Mouse (Mus musculus): ENCODE measurements around the gene Npb.

Npb gene

GRCm38 (mm10) chr11:120631726-120632448, 23.6 kb downstream of the Npb start:
- DNase-seq (ENCODE audit: low spot score in 2 of 2) = no peak

DNA sequence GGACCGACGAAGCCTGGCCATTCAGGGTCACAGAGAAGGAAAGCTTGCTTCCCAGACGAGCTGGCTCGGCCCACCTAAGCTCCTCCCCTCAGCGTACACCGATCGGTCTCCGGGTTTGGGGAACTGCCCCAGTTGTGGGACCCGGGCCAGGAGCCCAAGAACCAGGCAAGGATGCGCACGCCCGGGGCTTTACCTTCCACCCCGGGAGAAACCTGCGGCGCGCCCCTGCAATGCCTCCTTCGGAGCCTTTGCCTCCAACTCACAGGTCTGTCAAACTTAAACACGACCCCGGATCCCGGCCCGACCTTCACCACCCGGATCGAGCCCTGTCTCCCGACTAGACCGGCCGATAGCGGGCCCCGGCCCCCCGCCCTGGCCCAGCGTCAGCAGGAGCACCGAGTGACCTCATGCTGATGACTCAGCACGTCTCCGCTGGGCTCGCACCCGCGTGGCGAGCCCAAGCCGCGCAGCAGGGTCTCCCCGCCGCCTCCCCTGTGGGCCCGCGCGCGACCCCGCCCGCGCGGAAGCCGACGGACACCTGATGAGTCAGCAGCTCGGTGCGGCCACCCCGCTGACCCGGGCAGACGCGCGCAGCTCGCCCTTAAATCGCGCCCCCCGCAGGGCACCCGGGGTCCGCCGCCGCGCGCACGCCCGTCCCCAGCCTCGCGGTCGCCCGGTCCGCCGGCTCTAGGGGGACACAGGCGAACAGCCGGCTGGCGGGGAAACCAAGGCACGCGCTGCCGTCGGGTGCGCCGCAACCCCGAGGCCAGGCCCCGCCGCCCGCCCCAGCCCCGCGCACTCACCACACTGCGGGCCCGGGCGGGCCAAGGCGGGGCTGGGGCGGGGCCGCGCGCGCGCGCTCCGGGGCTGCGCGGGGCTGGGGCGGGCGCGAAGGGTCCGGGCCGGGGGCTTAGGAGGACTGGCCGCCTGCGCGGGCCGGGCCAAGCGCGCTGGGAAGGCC, 24.6 kb downstream of the Npb start:
- peak; percentile 66 to 67 for DNase-seq (ENCODE audit: low spot score in 2 of 2)

DNA sequence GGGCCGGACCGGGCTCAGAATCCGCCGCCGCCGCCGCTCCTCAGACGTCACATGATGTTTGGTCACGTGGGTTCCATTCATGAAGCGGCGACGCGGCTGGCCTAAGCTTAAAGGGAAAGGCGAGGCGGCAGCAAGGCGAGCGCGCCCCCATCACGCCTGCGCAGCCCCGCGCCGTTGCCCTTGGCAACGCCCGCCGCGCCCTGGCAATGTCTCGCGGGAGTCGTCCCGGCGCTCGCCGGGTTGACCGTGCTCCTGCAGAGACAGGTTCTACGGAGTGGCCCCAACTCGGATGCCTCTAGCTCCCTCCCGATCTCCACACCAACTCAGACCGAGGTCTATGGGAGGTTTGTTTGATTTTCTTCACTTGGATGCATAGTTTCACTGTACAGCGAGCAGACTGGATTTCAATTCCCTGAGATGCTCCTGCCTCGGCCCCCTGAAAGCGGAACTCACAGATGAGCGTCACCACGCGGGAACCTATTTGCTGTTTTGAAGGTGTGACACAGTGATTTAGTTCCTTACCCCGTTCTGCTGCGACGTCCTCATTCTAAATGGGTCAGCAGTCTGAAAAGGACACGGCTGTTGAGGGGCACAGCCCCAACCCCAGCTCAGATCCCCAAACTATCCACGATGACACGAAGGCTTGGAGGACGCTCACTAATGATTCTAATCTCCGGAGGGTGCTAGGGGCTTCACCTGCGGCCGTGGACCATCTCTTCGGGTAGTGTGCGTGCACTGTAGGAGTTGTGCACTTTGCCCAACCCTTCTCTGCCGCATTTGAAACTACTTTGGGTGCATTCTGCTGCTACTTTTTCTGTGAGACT, 25.5 kb downstream of the Npb start, which contains the start of gene Mafg:
Mafg (minus strand) TSS at position 81 of the 824 bp plus-strand sequence.
- DNase-seq (ENCODE audit: low spot score in 2 of 2) = peak; percentile 85 to 88

DNA sequence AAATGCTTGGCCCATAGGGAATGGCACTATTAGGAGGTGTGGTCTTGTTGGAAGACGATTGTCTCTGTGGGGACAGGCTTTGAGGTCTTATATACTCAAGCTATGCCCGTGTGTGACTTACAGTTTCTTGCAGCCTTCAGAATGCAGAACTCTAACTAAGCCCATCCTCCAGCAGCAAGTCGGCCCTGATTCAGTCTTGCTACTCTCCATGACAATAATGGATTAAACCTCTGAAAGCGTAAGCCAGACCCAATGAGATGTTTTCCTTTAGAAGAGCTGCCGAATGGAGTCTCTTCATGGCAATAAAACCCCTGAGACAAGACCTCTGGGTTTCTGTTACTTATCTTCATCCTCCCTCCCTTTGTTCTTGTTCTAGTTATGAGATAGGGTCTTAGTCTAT, 26.5 kb downstream of the Npb start:
- no peak for DNase-seq (ENCODE audit: low spot score in 2 of 2)

DNA sequence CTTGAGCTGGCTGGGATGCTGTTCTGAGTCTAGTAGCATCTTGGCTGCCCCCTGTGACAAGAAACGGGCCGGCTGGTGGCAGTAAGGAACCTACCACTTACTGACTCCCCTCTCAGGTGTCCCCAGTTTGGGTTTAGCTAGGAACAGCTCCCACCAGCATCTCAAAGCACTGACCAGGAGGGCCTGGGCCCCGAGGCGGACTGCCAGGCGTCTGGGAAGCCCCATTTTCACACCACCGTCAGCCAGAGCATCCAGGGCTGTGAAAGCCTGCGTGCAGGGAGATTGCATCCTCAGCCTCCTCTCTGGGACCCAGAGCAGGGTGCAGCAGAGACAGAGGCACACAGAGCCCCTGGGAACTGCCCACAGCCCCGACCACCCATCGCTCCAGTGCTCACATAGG, 33.0 kb downstream of the Npb start:
- DNase-seq (ENCODE audit: low spot score in 2 of 2) = no peak

DNA sequence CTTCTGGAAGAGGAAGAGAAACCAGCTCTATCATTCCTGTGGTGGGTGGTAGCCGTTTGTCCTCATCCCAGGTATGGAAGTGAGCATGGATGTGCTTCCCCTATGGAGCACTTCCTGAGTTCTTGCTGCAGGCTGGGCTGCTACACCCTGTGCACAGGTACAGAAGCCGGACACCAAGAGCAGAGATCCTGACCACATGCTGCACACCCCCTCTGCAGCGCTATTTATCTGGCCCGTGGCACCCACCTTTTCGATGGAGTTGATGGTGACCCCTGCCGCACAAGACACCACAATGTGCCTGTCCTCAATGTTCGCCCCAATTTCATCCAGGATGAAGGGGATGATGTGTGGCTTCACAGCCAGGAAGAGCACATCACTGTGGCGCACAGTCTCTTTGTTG, 33.6 kb downstream of the Npb start:
- no peak for DNase-seq (ENCODE audit: low spot score in 2 of 2)

DNA sequence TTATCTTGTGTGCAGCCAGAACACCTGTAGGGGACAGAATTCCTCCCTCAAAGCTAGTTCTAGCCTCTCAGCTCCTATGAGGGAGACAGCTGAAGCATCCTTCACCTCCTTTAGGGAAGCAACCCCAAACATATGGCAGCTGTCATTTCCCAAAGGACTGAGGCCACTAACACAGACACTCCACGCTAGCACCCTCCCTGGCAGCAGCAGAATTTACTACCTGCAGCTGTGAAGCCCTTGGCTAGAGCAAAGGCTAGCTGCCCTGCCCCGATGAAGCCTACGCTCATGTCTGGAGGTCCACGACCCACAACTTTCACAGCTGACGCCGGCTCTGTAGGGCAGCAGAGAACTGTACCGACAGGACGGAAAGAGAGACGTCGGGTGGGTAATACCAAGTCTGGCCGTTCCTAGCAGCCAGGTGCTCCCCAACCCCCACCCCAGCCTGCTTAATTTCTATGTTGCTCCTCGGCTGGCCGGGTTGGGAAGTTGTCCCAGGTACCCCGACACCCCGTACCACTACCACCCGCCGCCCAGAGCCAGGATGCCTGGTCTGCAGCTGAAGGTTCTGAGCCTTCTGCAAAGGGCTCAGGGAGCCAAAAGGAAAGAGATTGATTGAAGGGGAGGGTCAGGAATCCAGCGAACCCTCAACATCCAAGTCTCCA, 34.8 kb downstream of the Npb start:
- no peak for DNase-seq (ENCODE audit: low spot score in 2 of 2)

DNA sequence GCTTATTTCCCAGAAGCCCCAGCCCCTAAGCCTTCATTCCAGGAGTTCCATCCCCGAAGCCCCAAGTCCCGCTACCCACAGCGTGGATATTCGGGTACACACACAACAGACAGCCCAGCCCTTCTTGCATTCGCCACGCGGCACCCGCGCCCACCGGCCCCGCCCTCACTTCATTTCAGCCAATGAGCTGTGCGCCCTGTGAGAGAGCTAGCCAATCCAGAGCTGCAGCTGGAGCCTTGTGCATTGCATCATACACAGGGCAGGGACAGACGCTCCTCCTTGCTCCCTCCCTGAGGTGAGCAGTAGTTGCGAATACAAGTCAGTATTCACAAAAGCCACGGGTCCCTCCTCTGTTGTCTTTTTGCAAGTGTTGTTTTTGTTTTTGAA, 35.3 kb downstream of the Npb start, which contains the start of gene Pycr1:
Pycr1 (minus strand) TSS at position 169 of the 387 bp plus-strand sequence.
- DNase-seq (ENCODE audit: low spot score in 2 of 2) = peak; percentile 83 to 87

- DNase-seq (ENCODE audit: low spot score in 2 of 2) = no peak
Measured at GRCm38 (mm10) chr11:120647047-120647830, 39.0 kb downstream of the Npb start.

DNA sequence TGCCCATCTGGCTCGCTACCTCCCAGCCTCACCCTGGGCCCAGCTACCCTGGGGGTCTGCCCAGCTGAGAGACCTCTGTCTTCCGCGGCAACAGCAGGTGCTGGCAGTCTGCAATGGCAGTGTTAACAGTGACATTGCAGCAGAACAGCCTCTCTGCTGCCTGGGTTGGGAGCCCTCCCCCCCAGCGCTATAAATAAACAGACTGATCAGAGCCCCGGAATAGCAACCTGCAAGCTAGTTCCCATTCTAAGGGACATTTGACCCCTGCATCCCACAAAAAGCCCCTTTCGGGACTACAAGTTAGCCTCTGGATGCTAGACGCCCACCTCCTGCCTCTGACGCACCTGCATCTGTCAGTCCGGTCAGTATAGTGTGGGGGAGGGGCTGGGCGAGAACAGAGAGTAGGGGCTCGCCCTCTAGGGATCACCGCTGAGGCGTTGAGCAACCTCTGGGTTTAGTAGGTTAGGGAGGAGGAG, 39.8 kb downstream of the Npb start, which contains the start of gene Myadml2:
Myadml2 (minus strand) TSS at position 158 of the 476 bp plus-strand sequence.
- no peak for DNase-seq (ENCODE audit: low spot score in 2 of 2)

DNA sequence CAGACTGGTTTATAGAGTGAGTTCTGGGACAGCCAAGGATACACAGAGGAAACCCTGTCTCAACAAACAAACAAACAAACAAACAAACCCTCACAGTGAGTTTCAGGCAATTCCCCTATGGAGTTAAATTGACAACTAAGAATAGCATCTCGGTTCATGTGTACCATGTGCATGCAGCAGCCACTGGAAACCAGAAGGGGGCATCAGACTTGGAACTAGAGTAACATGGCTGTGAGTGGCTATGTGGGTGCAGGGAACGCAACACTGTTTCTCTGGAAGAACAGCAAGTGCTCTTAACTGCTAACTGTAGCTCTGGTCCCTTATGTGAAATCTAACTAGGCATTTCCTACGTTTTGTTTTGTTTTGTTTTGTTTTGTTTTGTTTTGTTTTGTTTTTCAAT, 43.6 kb downstream of the Npb start:
- DNase-seq (ENCODE audit: low spot score in 2 of 2) = no peak

DNA sequence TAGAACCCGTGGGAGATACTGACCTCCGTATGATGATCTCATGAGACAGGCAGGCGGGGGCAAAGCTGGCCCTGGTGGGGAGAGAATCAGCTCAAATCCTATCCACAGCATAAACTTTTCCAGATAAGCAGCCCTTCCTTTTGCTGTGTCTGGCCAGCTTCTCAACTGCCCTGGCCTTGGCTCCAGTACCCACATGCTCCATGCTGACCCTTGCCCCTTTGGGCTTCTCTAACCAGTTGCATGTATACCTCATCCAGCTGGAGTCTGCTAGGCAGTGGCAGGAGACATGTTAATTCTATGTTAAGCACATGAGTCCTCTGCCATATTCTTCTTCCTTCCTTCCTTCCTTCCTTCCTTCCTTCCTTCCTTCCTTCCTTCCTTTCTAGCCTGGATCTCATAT, 46.5 kb downstream of the Npb start:
- no peak for DNase-seq (ENCODE audit: low spot score in 2 of 2)

DNA sequence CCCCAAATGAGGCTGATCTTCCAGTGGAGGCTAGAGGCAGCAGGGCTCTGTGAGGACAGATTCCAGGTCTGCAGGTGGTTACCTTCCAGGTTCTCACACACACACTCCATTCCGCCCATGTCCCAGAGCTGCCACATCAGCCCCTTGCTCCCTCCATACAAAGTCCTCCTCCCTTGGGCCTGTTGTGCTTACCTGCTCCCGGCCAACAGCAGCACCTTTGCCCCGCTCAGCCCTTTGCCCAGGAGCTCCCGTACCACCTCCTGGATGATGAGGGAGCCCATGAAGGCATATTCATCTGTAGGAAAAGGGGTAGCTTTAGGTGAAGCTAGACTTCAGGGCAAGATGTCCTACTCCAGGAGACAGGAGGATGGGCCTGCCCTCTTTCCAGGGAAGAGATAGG, 49.0 kb downstream of the Npb start:
- no peak for DNase-seq (ENCODE audit: low spot score in 2 of 2)
